Mouse (Mus musculus): ENCODE data around the gene D130043K22Rik.

Gene D130043K22Rik

GRCm38 (mm10) chr13:24844983-24845955, at the start of gene D130043K22Rik:
Gene D130043K22Rik, plus strand, starts transcription at chr13:24845135.
- in situ Hi-C loops (cut with MboI, MseI): no loop called here

GRCm38 (mm10) chr13:24798686-24799085, 46.2 kb upstream of the D130043K22Rik start:
- in situ Hi-C loops (cut with MboI, MseI): no loop called here

GRCm38 (mm10) chr13:24799378-24799777, 45.6 kb upstream of the D130043K22Rik start:
- in situ Hi-C loops (cut with MboI, MseI): no loop called here

GRCm38 (mm10) chr13:24799925-24800673, 44.8 kb upstream of the D130043K22Rik start:
- in situ Hi-C loops (cut with MboI, MseI): no loop called here

GRCm38 (mm10) chr13:24800674-24801307, 44.1 kb upstream of the D130043K22Rik start:
- in situ Hi-C loops (cut with MboI, MseI): no loop called here

GRCm38 (mm10) chr13:24801308-24801921, 43.5 kb upstream of the D130043K22Rik start, which contains the start of gene BC005537:
Gene BC005537, plus strand, starts transcription at chr13:24801657.
- in situ Hi-C loops (cut with MboI, MseI): no loop called here

GRCm38 (mm10) chr13:24802131-24802691, 42.7 kb upstream of the D130043K22Rik start:
- in situ Hi-C loops (cut with MboI, MseI): no loop called here

GRCm38 (mm10) chr13:24803196-24803595, 41.7 kb upstream of the D130043K22Rik start:
- in situ Hi-C loops (cut with MboI, MseI): no loop called here

GRCm38 (mm10) chr13:24806079-24806478, 38.9 kb upstream of the D130043K22Rik start:
- in situ Hi-C loops (cut with MboI, MseI): loop anchor here (5.0 kb wide), 1 partner anchor 49 kb away; no protein-coding TSS in a partner anchor

- in situ Hi-C loops (cut with MboI, MseI): no loop called here
Measured at GRCm38 (mm10) chr13:24812521-24812920, 32.4 kb upstream of the D130043K22Rik start.

GRCm38 (mm10) chr13:24814616-24815015, 30.3 kb upstream of the D130043K22Rik start:
- in situ Hi-C loops (cut with MboI, MseI): no loop called here

- in situ Hi-C loops (cut with MboI, MseI): no loop called here
Measured at GRCm38 (mm10) chr13:24816125-24817092, 28.5 kb upstream of the D130043K22Rik start.

GRCm38 (mm10) chr13:24819931-24820330, 25.0 kb upstream of the D130043K22Rik start:
- in situ Hi-C loops (cut with MboI, MseI): no loop called here

GRCm38 (mm10) chr13:24822663-24823343, 22.1 kb upstream of the D130043K22Rik start:
- in situ Hi-C loops (cut with MboI, MseI): no loop called here

- in situ Hi-C loops (cut with MboI, MseI): no loop called here
Measured at GRCm38 (mm10) chr13:24824647-24825046, 20.3 kb upstream of the D130043K22Rik start.

- in situ Hi-C loops (cut with MboI, MseI): no loop called here
Measured at GRCm38 (mm10) chr13:24825587-24825986, 19.3 kb upstream of the D130043K22Rik start.

GRCm38 (mm10) chr13:24826116-24826515, 18.8 kb upstream of the D130043K22Rik start:
- in situ Hi-C loops (cut with MboI, MseI): no loop called here

- in situ Hi-C loops (cut with MboI, MseI): no loop called here
Measured at GRCm38 (mm10) chr13:24830756-24831352, 14.1 kb upstream of the D130043K22Rik start.
